Mouse (Mus musculus) thymus, postnatal 36 days (tissue): Measurements from ENCODE around the gene Gspt2.
"Not testable (repeated sequence)": the region's sequence is repeated elsewhere in the genome, so short reads cannot be mapped to it uniquely, and the experiment has no call there.

Experiments used
- DNase-seq, 2 experiments: peaks; one replicate each; pipeline ENCODE4 v3.0.0; 2022; ENCODE audit warnings: mixed read lengths in 2 of 2

Gene Gspt2

GRCm38 (mm10) chrX:94635961-94636563 is at the start of gene Gspt2:
Gene Gspt2, plus strand, starts transcription at chrX:94636069.
- DNase-seq, result peak in 1 of 2 experiments; percentile 1

- peak; percentile 4 to 15 for DNase-seq
Observed at GRCm38 (mm10) chrX:94624835-94625803, 10.8 kb upstream of the Gspt2 start.

- DNase-seq, result no peak
Observed at GRCm38 (mm10) chrX:94636911-94637310, 1.0 kb downstream of the Gspt2 start.

- no peak for DNase-seq
Observed at GRCm38 (mm10) chrX:94648541-94648940, 12.7 kb downstream of the Gspt2 start.

GRCm38 (mm10) chrX:94657734-94658133 is 21.9 kb downstream of the Gspt2 start:
- no peak for DNase-seq

- DNase-seq, result no peak
Observed at GRCm38 (mm10) chrX:94670814-94671213, 34.9 kb downstream of the Gspt2 start.

GRCm38 (mm10) chrX:94674977-94675376 is 39.1 kb downstream of the Gspt2 start:
- peak in 1 of 2 experiments; percentile 21 for DNase-seq

- not testable (repeated sequence) for DNase-seq
Observed at GRCm38 (mm10) chrX:94681581-94681980, 45.7 kb downstream of the Gspt2 start.

GRCm38 (mm10) chrX:94689593-94689992 is 53.7 kb downstream of the Gspt2 start:
- DNase-seq, result not testable (repeated sequence)
